Comparison of ENCODE assay signal across 7 mouse cellular contexts in the genomic region with DNA sequence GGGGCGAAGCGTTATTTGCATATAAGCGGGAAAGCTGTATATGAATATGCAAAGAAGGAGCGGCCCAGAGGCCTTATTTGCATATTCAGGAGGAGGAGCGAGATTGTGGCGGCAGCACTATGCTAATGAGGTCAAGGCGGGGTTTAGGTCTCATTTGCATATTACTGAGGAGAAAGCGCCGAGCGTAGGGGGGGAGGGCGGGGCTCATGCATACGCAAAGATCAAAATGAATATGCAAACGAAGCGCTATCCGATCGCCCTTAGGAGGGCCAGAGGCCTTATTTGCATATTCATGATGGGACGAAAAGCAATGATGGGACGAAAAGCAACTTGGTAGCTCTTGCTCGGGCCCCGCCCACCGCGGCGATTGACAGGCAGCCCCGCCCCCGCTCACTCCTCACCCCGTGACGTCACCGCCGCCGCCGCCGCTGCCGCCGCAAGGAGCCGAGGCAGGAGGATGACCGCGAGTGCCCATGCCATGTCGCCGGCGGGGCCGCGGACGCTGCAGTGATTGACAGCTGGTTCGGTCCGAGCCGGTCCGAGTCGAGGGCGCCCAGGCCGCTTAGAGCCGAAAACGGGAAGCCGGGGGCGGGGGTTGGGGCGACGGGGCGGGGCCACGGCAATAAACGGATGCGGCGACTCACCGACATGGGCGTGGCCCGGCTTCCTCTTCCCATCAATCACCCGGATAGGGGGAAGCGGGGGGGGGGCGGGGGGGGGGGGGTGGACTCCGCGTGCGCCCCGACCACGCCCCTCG. TPM values are rescaled to one million over a fixed set of nuclear protein-coding genes. Genes with fewer than 3 reads are reported as not detected.
A peak's percentile ranks its signal among the peaks of the same experiment; 100 is the strongest.
DNase-seq lines count a peak whose midpoint lies in the region; ATAC-seq lines count a peak whose summit lies in the region.

A gene (minus strand): TSS at position 590 of the 757 bp plus-strand sequence.

- ATAC-seq in intestine, embryonic 16.5 days = peak; percentile 76
- peak; percentile 71 for ATAC-seq in midbrain, embryonic 11.5 days (ENCODE audit: low FRiP score)

- peak; percentile 90 for DNase-seq in adrenal gland, adult 8-10 months
- peak; percentile 92 for DNase-seq in embryo, embryonic 9.5 days (ENCODE audit: extremely low spot score)
- DNase-seq in gastrocnemius, postnatal 4 days (ENCODE audit: low spot score in 2 of 2) = peak; percentile 84 to 94
- DNase-seq in left cerebral cortex, postnatal 36 days (ENCODE audit: low spot score in 2 of 2) = peak; percentile 93 to 95
- DNase-seq in midbrain, embryonic 11.5 days (ENCODE audit: low spot score, missing footprints) = peak; percentile 98
- DNase-seq in skeletal muscle tissue, adult 2 months (ENCODE audit: low read depth, low spot score) = peak; percentile 81

- H3K36me3 ChIP-seq in intestine, embryonic 16.5 days (ENCODE audit: control insufficient read depth, insufficient read depth, low read length) = peaks cover 21% of the 10 kb centered on the region
- peaks cover 3% of the 10 kb centered on the region; the same call in 1 of the 2 replicates for H3K36me3 ChIP-seq in midbrain, embryonic 11.5 days (ENCODE audit: control insufficient read depth, insufficient read depth, low read length)

- peak within 1 kb of the TSS; percentile 77 for H3K4me3 ChIP-seq in intestine, embryonic 16.5 days (ENCODE audit: low read length)
- peak within 1 kb of the TSS; percentile 56 for H3K4me3 ChIP-seq in midbrain, embryonic 11.5 days (ENCODE audit: low read depth, low read length)

- H3K27me3 ChIP-seq in intestine, embryonic 16.5 days (replicated peaks; ENCODE audit: control insufficient read depth, insufficient read depth, low read length) = no peaks in the 10 kb centered on the region
- no peaks in the 10 kb centered on the region for H3K27me3 ChIP-seq in midbrain, embryonic 11.5 days (ENCODE audit: control insufficient read depth, insufficient read depth, low read length)

- peak within 1 kb of the TSS; percentile 70 for H3K4me2 ChIP-seq in intestine, embryonic 16.5 days (ENCODE audit: low read depth, low read length)
- peak within 1 kb of the TSS; percentile 34 for H3K4me2 ChIP-seq in midbrain, embryonic 11.5 days

- intact Hi-C loops in left cerebral cortex, postnatal 36 days (cut with DNase I) = loop anchor here (5.0 to 10.0 kb wide), 2 partner anchors 306 to 549 kb away; a partner anchor contains a TSS

- H3K4me1 ChIP-seq in intestine, embryonic 16.5 days (ENCODE audit: control insufficient read depth, insufficient read depth, low read length) = no peaks in the 10 kb centered on the region
- H3K4me1 ChIP-seq in midbrain, embryonic 11.5 days (ENCODE audit: control insufficient read depth, insufficient read depth, low read length) = no peaks in the 10 kb centered on the region

- peaks cover 27% of the 10 kb centered on the region for H3K9me3 ChIP-seq in intestine, embryonic 16.5 days (ENCODE audit: control insufficient read depth, low read length)
- peaks cover 25% of the 10 kb centered on the region for H3K9me3 ChIP-seq in midbrain, embryonic 11.5 days (ENCODE audit: control insufficient read depth, low read length)

- peak within 1 kb of the TSS; percentile 98 for H3K27ac ChIP-seq in intestine, embryonic 16.5 days (ENCODE audit: low read length)
- H3K27ac ChIP-seq in midbrain, embryonic 11.5 days (ENCODE audit: low read depth, low read length) = peak within 1 kb of the TSS; percentile 69

- under 1% methylated on average over 58 of the region's 73 CpGs for WGBS in intestine, embryonic 16.5 days
- WGBS in midbrain, embryonic 11.5 days = under 1% methylated on average over 49 of the region's 73 CpGs

- peak within 1 kb of the TSS; percentile 81 for H3K9ac ChIP-seq in intestine, embryonic 16.5 days (ENCODE audit: low read depth, low read length)
- H3K9ac ChIP-seq in midbrain, embryonic 11.5 days (ENCODE audit: low read length) = peak within 1 kb of the TSS; percentile 59; the same call in 1 of the 2 replicates

RNA-seq across cellular contexts. Expression of the gene that starts here (rescaled TPM):
- total RNA-seq in adrenal gland, adult 8-10 months (2022) = 10 to 100 TPM; 47.3 to 60.5 (median 55.6) TPM
- total RNA-seq in gastrocnemius, postnatal 4 days (2021) = 10 to 100 TPM; 13.6 to 18.0 TPM
- polyA plus RNA-seq in intestine, embryonic 16.5 days (2015; fragmentation: Nextera tagmentation; extraction: Ambion mirVana) = 10.4 and 13.5 TPM in 2 replicates
- total RNA-seq in left cerebral cortex, postnatal 36 days (2021) = 10 to 100 TPM; 29.3 to 33.7 TPM
- polyA plus RNA-seq in midbrain, embryonic 11.5 days (2014; fragmentation: Nextera tagmentation; extraction: Ambion mirVana) = 2.4 and 2.9 TPM in 2 replicates

Comparison
In these comparisons a context has a peak if more than half of its experiments do, and no peak if none do; other contexts are left out.
1. Peak in every context shown above with its lines: DNase-seq, ATAC-seq, H3K4me3 ChIP-seq and H3K27ac ChIP-seq.